Mouse (Mus musculus): Measurements from ENCODE around the gene Naa11.

Gene Naa11

DNA sequence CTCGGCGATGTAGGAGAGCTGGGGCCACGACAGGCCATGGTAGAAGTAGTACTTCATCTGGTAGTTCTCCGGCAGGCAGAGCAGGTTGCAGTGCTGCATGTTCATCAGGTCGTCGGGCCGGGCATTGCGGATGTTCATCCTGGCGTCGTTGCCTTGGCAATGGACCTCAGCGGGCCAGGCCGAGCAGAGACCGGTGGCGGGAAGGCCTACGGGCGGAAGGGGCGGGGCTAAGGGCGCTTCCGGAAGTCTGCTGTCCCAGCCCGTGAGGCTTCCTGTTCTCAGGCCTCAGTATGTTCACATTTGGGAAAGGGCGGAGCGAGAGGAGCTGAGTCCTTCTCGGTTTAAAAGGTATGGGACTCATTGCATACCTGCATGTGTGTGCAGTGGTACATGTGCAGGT, at the start of gene Naa11:
TSS of gene Naa11 (minus strand) at position 220 of the 400 bp plus-strand sequence.
- in situ Hi-C loops (cut with MboI; ENCODE audit: unreplicated experiment in 2 of 2), result loop anchor here (25.0 kb wide), 2 partner anchors 480 to 795 kb away; no protein-coding TSS in a partner anchor

DNA sequence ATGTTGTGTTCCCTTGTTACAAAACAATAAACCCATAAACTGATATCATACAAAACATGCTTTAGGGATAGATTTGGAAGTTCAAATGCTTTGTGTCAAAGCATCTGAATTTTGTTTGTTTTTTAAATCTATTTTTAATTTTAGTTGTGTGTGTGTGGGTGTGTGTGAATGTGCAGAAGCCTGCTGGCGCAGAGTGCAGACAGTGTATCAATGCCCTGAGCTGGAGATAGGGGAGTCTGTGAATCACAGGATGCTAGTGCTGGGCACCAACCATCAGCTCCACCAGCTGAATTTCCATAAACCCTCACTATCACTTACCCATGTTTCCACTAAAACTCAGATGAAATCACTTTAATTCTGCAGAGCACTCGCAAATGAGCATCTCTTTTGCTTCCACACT, 40.3 kb upstream of the Naa11 start:
- in situ Hi-C loops (cut with MboI; ENCODE audit: unreplicated experiment in 2 of 2), result no loop called here

DNA sequence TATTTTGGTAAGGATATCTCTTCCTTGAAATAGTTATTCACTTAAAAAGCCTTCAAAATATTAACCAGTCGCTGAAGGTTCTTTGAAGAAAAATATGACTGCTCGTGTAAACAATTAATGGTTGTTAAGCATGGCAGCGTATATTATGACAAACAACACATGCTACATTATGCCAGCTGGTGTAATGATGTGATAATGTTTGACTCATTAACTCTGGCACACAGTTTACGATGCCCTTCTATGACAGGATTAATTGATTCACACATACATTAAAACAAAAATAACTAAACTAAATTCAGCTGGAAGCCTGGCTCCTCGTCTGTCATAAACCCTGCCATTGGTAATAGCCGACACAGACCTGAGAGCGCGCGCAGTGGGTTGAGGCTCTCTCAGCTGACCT, 37.8 kb upstream of the Naa11 start:
- in situ Hi-C loops (cut with MboI; ENCODE audit: unreplicated experiment in 2 of 2), result no loop called here

DNA sequence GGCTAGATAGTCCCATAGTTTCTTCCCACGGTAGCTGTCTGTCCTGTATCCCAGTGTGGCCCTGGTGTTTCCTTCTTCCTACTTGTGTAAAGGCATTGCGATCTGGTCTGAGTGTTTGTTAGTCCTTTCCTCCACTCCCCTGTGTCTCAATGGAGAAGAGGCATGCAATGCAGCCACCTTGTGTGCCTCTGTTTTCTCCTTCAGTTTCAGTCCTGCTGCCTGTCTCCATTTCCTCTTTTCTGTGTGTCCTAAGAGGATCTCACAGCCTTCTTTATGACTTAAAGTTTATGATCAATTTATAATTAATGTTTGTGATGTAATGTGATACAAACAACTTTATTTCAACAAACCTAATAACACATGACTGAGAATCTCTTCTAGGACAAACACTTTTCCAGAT, 29.5 kb upstream of the Naa11 start:
- in situ Hi-C loops (cut with MboI; ENCODE audit: unreplicated experiment in 2 of 2), result no loop called here

DNA sequence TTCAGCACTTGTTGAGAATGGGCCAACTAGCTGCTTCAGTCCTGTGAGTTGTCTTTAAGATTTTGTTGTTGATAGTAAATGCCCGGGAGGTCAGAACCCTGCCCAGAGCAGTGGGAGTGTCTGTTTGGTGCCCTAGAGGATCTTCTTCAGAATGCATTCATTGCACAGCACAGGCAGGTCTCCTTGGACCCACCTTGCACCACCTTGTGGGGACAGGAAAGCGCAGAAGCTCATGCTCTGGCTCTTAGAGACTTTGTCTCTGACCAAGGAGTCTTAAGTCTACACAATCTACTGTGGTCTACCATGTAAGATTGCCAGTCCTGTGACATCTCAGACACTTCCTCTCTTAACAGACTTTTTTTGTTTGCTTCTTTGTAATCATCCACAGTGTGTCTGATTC, 25.0 kb upstream of the Naa11 start:
- in situ Hi-C loops (cut with MboI; ENCODE audit: unreplicated experiment in 2 of 2), result no loop called here

DNA sequence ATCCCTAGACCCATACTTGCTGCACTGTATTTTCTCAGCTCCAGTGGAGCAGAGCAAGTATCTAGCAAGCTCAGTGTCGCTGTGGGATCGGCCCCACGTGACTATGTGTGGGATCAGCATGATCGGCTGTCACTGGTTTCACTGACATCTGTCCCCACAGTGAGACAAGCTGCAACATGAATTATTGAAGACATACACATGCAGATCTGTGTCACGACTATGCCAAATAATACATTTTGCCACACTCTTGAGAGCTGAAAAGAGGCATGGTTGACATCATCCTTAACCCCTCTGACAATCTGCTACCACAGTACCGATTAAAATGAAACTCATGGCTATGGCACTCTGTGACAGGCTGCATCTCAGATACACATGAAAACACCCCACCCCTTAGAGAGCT, 23.7 kb upstream of the Naa11 start:
- in situ Hi-C loops (cut with MboI; ENCODE audit: unreplicated experiment in 2 of 2), result no loop called here

DNA sequence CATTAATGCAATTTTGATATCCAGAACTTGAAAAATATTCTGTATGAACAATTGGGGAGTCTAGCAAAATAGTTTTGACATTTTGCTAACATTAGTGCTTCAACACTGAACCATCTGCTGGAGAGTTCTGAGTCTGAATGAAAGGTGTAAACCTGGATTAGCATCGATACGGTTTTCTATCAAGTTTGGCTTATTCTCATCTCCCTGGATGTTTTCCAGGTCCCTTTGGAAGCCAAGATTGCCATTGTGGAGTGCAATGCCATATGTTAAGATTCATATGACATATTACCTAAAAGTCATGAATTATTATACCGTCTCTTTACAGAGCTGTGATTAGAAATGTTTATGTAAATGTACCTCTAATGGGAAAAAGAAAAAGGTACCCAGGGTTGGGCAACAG, 21.5 kb upstream of the Naa11 start:
- in situ Hi-C loops (cut with MboI; ENCODE audit: unreplicated experiment in 2 of 2), result no loop called here

DNA sequence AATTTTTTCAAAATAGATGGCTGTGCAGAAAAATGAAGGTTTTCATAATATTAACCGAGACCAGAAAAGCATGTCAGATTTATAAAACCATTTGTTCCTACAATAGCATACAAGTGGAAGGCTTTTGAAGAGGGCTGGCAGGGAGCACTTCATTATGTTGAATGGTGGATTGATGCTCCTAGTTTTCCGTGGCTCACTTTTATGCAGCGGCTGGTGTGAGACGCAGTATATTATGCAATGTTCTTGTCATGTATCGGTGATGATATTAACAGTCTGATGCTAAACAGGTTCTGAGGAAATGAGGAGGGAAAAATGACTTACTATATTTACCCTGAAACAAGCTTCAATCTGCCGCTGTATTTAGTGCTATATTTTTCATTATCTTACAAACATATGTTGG, 18.0 kb upstream of the Naa11 start:
- in situ Hi-C loops (cut with MboI; ENCODE audit: unreplicated experiment in 2 of 2), result no loop called here

DNA sequence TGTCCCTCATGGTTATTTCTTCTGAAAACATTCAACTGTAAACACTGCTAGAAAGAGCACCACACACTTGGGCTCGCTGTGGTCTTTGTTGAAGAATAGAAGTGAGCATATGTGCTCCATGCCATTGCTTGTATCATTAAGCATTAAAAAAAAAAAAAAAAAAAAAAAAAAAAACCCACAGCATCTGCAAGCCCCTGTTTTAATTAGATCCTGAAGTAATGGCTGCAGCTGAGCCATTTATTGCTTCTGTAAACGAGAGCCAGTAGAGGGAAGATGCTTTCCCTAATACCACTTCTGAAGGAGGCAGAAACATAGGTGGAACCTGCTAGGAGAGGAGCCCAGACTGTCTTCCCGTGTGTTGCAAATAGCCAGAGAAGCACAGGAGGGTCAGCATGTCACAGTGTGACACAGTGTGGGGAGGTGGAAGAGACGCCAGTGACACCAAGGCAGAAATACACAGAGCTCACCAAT, 17.1 kb upstream of the Naa11 start:
- in situ Hi-C loops (cut with MboI; ENCODE audit: unreplicated experiment in 2 of 2), result no loop called here

DNA sequence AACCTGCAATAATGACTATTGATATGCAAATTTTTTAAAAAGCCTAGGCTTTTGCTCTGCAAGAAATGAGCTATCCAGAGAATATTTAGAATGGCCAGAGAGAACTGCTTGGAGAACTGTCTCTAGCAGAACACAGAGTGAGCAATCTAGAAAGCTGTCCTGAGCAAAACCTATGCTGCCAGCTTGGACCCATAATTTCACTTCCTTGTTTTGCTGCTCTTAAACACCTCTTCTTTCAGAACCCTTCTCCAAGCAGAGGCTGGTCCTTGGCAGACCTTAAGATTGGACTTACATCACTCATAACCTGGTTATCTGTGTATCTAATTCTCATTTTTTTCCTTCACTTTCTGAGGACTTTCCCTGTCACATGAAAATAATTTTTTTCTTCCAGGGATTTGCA, 8.9 kb upstream of the Naa11 start:
- in situ Hi-C loops (cut with MboI; ENCODE audit: unreplicated experiment in 2 of 2), result no loop called here

DNA sequence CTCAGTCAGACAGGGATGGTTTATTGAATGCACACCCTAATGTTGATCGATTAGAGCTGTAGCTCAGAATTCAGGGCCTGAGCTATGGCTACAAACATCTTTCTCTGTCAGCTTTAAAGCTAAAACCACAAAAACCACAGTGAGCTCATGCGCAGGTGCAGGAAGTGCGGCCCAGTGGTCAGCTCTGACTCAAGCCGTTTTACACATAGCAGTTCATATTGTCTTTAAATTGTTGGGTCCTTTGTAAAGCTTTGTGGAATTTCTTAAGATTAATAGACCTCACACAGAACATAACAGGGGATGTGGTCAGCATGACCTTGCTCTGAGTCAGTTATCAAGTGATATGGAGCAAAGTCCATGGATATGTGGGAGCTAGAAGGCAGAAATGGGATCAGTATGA, 5.4 kb upstream of the Naa11 start:
- in situ Hi-C loops (cut with MboI; ENCODE audit: unreplicated experiment in 2 of 2), result loop anchor here (25.0 kb wide), 2 partner anchors 485 to 790 kb away; no protein-coding TSS in a partner anchor

DNA sequence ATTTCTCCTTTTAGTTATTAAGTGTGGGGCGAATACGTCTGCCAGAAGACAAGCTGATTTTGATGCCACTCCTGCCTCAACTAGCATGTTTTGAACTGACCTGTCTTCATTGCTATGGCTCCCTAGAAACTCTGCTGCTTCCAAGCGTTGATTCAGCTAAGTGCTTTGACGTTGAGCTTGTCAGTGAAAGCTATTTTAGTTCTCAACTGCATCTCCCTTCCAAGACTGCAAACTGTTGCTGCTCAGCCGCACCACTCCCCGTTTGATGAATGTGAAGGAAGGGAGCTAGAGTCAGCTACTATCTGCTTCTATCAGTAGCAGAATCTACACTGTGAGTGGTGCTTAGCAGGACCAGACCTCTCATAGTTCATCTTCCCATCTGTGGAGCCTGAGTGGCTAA, 4.6 kb downstream of the Naa11 start:
- in situ Hi-C loops (cut with MboI; ENCODE audit: unreplicated experiment in 2 of 2), result loop anchor here (25.0 kb wide), 2 partner anchors 475 to 800 kb away; no protein-coding TSS in a partner anchor

DNA sequence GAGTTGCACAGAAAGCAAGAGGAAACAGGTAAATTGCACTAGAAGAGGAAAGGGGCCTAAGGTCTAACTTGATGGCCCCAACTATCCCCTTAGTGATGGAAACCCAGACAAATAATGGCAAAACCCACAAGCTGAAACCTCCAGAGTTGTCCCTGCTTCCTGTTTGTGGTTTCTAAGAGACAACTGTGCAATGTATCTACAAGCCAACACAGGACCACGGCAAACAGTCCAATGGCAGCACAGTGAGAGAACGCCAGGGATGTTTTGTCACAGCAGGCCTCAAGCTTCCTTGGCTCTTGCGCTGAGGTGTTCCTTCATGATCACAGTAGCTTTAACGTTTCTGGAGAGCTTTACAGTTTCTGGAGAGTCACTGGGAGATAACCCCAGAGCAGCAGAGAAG, 7.8 kb downstream of the Naa11 start:
- in situ Hi-C loops (cut with MboI; ENCODE audit: unreplicated experiment in 2 of 2), result loop anchor here (25.0 kb wide), 2 partner anchors 472 to 803 kb away; no protein-coding TSS in a partner anchor

DNA sequence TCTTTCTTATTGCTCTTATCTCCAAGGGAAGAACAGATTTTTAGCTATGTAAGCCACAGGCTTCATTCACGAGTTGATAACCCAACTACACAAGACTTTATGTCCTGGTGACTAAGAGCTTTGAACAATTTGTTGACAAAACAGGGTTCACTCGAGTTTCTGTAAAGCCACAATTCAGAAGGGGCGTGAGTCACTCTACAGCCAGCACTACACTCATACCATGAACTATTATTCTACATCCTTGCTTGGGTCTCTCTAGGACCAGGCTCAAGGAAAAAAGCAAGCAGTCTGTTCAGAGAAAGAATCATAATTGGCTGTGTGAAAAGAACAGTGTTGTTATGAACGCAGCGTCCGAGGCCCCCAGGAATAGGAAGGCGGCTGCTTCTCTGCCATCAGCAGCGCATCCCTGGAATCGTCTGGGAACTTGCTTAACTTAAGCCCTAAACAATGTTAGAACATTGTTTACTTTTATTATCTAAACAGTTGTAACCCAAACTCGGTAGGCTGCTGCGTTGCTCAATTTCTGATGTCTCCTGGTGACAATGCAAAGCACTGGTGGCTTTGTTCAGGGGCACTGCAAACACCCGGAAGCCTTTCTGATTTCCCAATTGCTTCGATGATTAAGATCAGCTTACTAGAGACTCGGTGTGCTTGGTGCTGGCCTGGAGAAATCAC, 9.5 kb downstream of the Naa11 start:
- in situ Hi-C loops (cut with MboI; ENCODE audit: unreplicated experiment in 2 of 2), result loop anchor here (25.0 kb wide), 2 partner anchors 470 to 805 kb away; no protein-coding TSS in a partner anchor

DNA sequence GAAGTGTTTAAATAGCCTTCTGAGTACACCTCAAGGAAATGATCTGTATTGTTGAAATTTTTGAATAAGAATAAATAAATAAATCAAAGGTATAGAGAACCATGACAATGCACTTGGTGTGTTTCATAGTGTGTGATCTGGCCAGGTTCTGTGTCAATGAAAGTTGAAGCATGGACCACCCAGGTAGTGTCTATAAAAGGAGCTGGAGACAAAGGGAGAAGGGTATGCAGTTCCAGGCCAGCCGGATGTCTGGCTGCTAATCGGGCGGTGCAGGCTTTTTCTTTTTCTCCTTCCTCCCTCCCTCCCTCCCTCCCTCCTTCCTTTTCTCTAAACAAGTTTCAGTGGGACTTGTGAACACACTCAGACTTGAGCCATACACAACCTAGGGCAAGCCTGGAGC, 12.2 kb downstream of the Naa11 start:
- in situ Hi-C loops (cut with MboI; ENCODE audit: unreplicated experiment in 2 of 2), result loop anchor here (25.0 kb wide), 2 partner anchors 468 to 807 kb away; no protein-coding TSS in a partner anchor

DNA sequence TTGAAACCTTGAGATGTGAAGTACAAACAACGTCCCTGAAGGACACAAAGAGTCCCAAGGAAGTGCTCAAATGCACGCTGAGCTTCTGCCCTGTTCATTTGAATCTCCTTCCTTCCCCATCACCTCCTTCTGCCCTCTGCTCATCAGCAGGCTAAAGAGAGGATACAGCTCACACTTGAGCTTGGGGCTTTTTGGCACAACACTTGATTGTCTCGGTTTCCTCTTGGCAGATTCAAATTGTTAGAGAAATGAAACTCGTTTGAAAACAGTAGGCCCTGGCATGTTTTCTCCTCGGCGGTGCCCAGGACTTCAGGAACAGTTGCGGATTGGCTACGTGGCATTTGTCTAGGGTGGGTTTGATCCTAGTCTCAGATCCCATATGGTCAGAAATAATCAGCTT, 27.4 kb downstream of the Naa11 start:
- in situ Hi-C loops (cut with MboI; ENCODE audit: unreplicated experiment in 2 of 2), result no loop called here

DNA sequence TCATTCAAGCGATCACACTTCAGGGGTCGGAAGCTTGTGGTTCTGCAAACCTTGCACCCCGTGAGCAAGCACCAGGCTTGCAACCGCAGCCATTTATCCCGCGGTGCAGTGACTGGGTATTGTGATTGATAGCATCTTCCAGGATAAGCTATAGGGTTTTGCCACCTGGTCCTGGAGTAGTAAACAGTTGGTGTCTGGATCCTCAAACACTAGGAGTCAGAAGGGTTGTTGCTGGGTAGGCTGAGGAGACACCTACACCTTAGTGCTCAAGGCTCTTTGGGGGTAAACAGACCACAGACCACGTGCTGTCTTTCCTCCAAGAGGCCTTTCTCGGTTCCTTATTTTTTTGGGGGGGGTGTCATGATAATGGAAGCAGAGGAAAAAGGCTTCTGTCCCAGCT, 27.9 kb downstream of the Naa11 start:
- in situ Hi-C loops (cut with MboI; ENCODE audit: unreplicated experiment in 2 of 2), result no loop called here

DNA sequence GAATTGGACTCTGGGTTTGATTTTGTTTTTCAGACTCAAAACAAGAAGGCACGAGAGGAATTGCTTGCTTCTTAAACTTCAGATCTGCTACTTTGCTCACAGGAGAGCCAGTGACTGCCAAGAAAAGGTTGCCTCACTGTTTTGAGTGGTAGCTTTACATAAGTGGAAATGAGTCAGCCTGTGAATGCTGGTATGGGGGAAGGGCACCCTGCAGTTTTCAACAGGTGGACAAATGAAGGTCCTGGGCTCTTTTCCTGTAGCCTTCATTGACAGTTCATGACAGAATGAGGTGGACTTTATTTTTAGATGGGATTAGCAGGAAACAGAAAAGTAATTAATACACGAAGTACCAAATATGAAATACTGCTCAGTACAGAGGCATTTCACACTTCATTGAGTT, 29.6 kb downstream of the Naa11 start:
- in situ Hi-C loops (cut with MboI; ENCODE audit: unreplicated experiment in 2 of 2), result no loop called here

DNA sequence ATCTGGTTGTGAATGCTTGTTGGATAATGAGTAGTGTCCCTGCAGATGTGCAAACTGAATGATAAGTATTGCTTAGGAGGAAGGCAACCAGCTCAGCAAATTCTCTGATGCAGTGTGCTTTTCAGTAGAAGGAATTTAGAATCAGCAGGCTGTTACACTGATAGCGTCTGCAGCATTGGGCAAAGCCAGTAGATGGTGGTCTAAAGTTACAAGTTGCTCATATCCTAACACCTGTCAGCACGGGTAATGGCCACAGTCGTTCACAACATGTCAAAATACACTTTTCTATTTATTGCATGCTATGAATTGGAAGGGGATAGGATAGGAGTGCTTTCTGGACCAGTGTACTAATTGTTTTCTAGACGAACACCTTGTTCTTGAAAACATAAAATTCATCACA, 33.1 kb downstream of the Naa11 start:
- in situ Hi-C loops (cut with MboI; ENCODE audit: unreplicated experiment in 2 of 2), result no loop called here

DNA sequence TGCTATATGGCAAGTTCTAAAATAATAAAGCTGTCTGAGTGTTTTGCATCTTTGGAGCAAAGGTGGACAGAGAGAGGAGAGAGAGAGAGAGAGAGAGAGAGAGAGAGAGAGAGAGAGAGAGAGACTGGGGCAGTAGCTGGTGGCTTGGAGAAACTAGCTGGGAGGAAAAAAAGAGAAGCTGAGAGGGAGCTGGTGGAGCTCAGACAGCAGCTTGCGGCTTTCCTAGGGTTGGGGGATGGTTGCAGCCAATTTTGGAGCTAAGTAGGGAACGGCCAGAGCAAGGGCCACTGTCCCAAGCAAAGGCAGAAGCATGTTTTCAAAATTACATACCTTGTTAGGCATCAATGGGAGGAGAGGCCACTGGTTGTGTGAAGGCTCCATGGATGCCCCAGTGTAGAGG, 36.0 kb downstream of the Naa11 start:
- in situ Hi-C loops (cut with MboI; ENCODE audit: unreplicated experiment in 2 of 2), result no loop called here

DNA sequence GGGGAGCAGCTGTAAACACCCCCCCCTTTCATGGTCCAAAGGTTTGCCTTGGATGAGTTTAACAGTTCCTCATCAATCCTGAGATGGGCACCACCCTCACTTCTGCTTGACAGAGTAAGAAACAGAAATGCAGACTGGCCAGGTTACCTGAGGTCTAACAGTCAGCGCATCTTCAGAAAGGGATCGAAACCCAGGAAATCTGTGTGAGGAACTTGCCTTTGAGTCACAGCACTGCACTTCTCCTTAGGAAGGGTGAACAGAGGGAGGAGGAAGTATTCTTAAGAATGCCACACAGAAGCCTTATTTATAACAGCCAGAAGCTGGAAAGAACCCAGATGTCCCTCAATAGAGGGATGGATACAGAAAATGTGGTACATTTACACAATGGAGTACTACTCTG, 37.0 kb downstream of the Naa11 start:
- in situ Hi-C loops (cut with MboI; ENCODE audit: unreplicated experiment in 2 of 2), result no loop called here

DNA sequence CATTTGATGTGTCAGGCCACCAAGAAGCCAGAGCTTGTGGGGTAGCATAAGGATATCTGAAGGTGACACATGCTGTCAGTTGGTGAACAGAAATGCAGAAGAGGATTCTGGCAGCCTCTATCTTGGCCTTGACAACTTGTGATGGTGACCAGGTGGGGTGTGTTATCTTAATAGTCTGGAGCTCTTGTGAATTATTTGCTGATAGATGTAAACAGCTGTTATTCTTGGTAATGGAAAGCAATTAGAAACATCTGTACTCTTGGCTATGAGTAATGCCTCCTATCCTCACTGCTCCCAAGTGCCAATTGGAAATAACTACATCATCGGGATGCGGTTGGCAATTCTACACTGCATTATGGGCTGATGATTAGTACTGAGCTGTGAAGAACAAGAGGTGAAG, 43.4 kb downstream of the Naa11 start:
- in situ Hi-C loops (cut with MboI; ENCODE audit: unreplicated experiment in 2 of 2), result no loop called here

DNA sequence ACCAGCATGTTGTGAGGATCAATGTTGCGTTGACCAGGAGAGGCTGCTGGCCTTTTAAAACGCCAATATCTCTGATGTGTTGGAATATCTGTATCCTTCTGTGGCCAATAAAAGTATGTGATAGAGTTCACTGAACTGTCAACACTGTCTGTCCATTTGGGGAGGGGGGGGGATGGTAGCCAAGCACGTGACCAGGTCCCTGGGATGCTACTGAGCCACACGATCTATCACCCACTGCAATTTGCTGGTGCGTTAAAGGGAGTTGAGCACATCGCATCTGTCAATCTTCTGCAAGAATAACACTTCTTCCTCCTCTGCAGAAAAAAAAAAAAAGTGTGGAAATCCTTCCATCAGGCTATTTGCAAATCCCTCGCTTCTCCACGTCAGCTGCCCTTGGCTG, 43.9 kb downstream of the Naa11 start:
- in situ Hi-C loops (cut with MboI; ENCODE audit: unreplicated experiment in 2 of 2), result no loop called here

Data from v-Abl transformed pro-B cells (cell line).